Mouse (Mus musculus): ENCODE results near the gene Slfn3.
"Not testable (repeated sequence)": the region's sequence is repeated elsewhere in the genome, so short reads cannot be mapped to it uniquely, and the experiment has no call there.

Gene Slfn3

GRCm38 (mm10) chr11:83191134-83191893 lies at the start of gene Slfn3:
TSS of gene Slfn3 (plus strand) at chr11:83191330.
- no peak for DNase-seq

GRCm38 (mm10) chr11:83148939-83149338 lies 42.2 kb upstream of the Slfn3 start:
- not testable (repeated sequence) for DNase-seq

GRCm38 (mm10) chr11:83174948-83175539 lies 16.1 kb upstream of the Slfn3 start, which contains the start of gene Slfn4:
TSS of gene Slfn4 (plus strand) at chr11:83175186.
- no peak for DNase-seq

GRCm38 (mm10) chr11:83192001-83192400 lies 871 bp downstream of the Slfn3 start:
- DNase-seq = peak; percentile 2

- DNase-seq = no peak
These were observed 13.9 kb downstream of the Slfn3 start for GRCm38 (mm10) chr11:83205002-83205401.

- no peak for DNase-seq
These were observed 25.0 kb downstream of the Slfn3 start for GRCm38 (mm10) chr11:83216119-83216518.

GRCm38 (mm10) chr11:83221328-83221877 lies 30.3 kb downstream of the Slfn3 start:
- DNase-seq = no peak

- DNase-seq = no peak
These were observed 32.2 kb downstream of the Slfn3 start for GRCm38 (mm10) chr11:83223367-83223766.

- DNase-seq = not testable (repeated sequence)
These were observed 32.7 kb downstream of the Slfn3 start for GRCm38 (mm10) chr11:83223793-83224192.

GRCm38 (mm10) chr11:83224217-83224616 lies 33.1 kb downstream of the Slfn3 start:
- DNase-seq = no peak

- no peak for DNase-seq
These were observed 33.6 kb downstream of the Slfn3 start for GRCm38 (mm10) chr11:83224750-83225149.

GRCm38 (mm10) chr11:83225371-83225960 lies 34.3 kb downstream of the Slfn3 start:
- no peak for DNase-seq

- no peak for DNase-seq
These were observed 37.0 kb downstream of the Slfn3 start for GRCm38 (mm10) chr11:83227926-83228723.

- no peak for DNase-seq
These were observed 39.8 kb downstream of the Slfn3 start for GRCm38 (mm10) chr11:83230966-83231365.

- not testable (repeated sequence) for DNase-seq
These were observed 42.5 kb downstream of the Slfn3 start for GRCm38 (mm10) chr11:83233621-83234020.

- not testable (repeated sequence) for DNase-seq
These were observed 46.3 kb downstream of the Slfn3 start for GRCm38 (mm10) chr11:83237390-83237789.

- no peak for DNase-seq
These were observed 47.3 kb downstream of the Slfn3 start for GRCm38 (mm10) chr11:83238389-83238788.

- no peak for DNase-seq
These were observed 48.7 kb downstream of the Slfn3 start for GRCm38 (mm10) chr11:83239811-83240210.

- DNase-seq = not testable (repeated sequence)
These were observed 66.1 kb downstream of the Slfn3 start for GRCm38 (mm10) chr11:83257211-83257610.

- DNase-seq = no peak
These were observed 71.5 kb downstream of the Slfn3 start for GRCm38 (mm10) chr11:83262673-83263072.

- DNase-seq = no peak
These were observed 72.0 kb downstream of the Slfn3 start for GRCm38 (mm10) chr11:83263146-83263545.

Data from layer of hippocampus, adult 9-11 months (tissue).